Mouse (Mus musculus): Measurements from ENCODE around the gene Gm5773. TPM values are rescaled to one million over a fixed set of nuclear protein-coding genes. Genes with fewer than 3 reads are reported as not detected.
"Not testable (repeated sequence)": the region's sequence is repeated elsewhere in the genome, so short reads cannot be mapped to it uniquely, and the experiment has no call there.

The Gm5773 gene
- not detected for total RNA-seq (2022)

DNA sequence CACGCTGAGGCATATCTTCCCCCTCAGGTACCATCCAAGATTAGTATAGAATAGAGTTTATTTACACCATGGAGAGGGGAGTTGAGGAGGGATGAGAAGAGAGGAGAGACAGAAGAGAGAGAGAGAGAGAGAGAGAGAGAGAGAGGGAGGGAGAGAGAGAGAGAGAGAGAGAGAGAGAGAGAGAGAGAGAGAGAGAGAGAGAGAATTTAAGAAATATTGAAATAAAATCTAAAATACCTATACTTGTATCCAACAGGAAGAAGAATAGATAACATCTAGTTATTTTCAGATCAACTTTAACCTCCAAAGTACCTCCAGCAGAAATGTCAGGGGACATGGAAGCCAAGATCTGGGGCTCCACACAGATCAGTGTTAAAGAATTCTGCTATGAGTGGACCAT is at the start of gene Gm5773:
Gene Gm5773, plus strand, starts transcription at position 301 of the 400 bp plus-strand sequence.
- not testable (repeated sequence) for DNase-seq (ENCODE audit: low spot score)

DNA sequence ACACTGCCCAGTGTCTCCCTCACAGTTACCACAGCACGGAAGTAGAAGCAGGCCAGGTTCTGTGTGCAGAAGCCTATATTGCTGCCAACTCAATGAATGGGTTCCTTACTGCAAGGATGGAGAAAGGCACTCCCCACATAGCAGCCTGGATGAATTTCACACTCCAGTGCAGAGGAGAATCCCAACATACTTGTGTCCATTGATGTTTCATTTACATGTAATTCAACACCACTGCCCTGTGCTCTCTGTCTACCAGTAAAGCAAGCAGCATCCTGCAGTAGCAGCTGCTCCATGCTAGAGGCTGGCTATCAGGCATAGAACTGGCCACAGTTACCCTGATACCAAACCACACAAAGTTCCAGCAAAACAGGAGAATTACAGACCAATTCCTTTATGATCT is 27.3 kb upstream of the Gm5773 start:
- not testable (repeated sequence) for DNase-seq (ENCODE audit: low spot score)

DNA sequence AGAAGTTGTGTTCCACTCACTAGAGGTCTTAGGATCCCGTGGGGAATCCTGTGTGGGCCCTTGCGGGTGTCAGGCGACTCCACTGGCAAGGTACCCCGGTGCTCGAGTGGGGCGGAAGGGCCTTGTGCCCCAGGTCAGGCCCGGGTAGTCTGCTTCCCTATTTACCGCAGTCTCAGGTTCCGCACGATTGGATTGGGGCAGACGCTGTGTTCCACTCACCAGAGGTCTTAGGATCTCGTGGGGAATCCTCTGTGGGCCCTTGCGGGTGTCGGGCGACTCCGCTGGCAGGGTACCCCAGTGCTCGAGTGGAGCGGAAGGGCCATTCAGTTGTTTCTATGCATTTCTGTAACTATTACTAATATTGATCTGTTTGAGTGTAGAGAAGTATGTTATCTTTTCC is 18.8 kb upstream of the Gm5773 start:
- DNase-seq (ENCODE audit: low spot score) = not testable (repeated sequence)

DNA sequence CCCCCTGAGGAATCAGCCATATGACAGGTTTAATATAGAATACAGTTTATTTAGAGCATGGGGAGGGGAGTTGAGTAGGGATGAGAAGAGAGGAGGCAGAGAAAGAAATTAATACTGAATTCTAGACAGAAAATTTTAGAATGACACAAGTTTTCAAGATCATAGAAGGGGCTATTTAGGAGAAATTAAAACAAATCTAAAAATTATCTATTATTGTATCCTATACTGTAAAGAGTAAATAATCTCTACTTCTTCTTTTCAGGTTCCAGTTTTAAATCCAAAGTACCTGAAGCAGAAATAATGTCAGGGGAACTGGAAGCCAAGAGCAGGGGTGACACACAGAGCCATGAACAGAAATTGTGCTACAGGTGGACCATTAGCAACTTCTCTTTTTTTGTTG is 23.3 kb downstream of the Gm5773 start, which contains the start of gene Tdpoz4:
Gene Tdpoz4, plus strand, starts transcription at position 301 of the 400 bp plus-strand sequence.
- not testable (repeated sequence) for DNase-seq (ENCODE audit: low spot score)

DNA sequence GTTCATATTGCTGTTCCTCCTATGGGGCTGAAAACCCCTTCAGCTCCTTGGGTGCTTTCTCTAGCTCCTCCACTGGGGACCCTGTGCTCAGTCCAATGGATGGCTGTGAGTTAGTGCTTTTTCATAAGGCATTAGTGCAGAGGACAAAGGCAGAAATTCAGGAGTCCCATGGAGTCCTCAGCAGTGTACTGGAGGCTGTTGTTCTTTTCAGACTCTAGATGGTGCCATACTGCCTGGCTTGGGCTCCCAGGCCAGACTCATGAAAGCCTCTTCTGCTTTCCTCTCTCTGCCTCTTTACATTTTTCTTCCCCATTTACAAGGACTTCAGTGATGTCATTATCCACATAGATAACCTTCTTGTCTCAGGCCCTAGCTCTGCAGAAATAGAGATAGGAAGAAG is 40.5 kb downstream of the Gm5773 start:
- not testable (repeated sequence) for DNase-seq (ENCODE audit: low spot score)

Other genes with a start within 250 kb of the Gm5773 start
- 10 to 100 TPM; 50.9 to 79.4 (median 56.8) TPM for gene S100a10, start 217.9 kb upstream of the Gm5773 start, total RNA-seq (2022)
- gene Tdpoz2, start 120.3 kb upstream of the Gm5773 start, total RNA-seq (2022) = not detected
- gene Tdpoz1, start 96.7 kb upstream of the Gm5773 start, total RNA-seq (2022) = not detected
- not detected for gene Gm37596, start 79.9 kb upstream of the Gm5773 start, total RNA-seq (2022)
- not detected for gene Tdpoz4, start 23.4 kb downstream of the Gm5773 start, total RNA-seq (2022)
- not detected for gene Tdpoz3, start 53.0 kb downstream of the Gm5773 start, total RNA-seq (2022)
- not detected for gene Gm9117, start 170.5 kb downstream of the Gm5773 start, total RNA-seq (2022)
- gene Tdpoz5, start 188.3 kb downstream of the Gm5773 start, total RNA-seq (2022) = not detected